Mouse (Mus musculus): Measurements from ENCODE around the gene Gm37240. TPM values are rescaled to one million over a fixed set of nuclear protein-coding genes. Genes with fewer than 3 reads are reported as not detected.

Gene Gm37240
- polyA plus RNA-seq, 1 experiment: not detected

DNA sequence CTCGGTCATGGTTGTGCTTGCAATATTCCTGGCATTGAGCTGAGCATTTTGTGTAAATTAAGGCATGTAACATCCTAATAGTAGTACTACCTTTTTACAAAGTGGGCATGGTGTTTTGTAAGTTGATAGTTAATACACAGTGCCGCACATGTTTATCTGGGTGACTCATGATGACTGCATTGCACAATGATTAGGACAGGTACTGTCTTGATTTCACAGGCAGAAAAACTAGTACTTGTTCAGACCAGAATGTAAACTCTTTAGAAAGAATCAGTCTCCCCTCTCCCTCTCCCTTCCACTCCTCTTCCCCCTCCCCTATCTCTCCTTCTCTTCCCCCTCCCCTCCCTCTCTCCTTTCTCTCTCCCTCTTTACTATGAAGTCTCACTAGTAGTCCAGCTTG lies 1284.6 kb downstream of the Gm37240 start:
- TF ChIP-seq CTCF (IDR thresholded peaks at IDR 0.05; ENCODE audit: insufficient read depth, low read depth, low read length): no peak
- no peak for TF ChIP-seq POLR2A (IDR thresholded peaks at IDR 0.05; ENCODE audit: insufficient read depth, low read depth, low read length)
- Histone ChIP-seq H3K27ac (ENCODE audit: insufficient read depth, low read depth, low read length) (no peak overlapping the region), H3K4me3 (ENCODE audit: insufficient read depth, low read depth, low read length) (no peak overlapping the region), H3K4me1 (ENCODE audit: control insufficient read depth, insufficient read depth, low read length) (no peaks in the 10 kb centered on the region)
- WGBS: 93% methylated on average over 2 of the region's 2 CpGs

DNA sequence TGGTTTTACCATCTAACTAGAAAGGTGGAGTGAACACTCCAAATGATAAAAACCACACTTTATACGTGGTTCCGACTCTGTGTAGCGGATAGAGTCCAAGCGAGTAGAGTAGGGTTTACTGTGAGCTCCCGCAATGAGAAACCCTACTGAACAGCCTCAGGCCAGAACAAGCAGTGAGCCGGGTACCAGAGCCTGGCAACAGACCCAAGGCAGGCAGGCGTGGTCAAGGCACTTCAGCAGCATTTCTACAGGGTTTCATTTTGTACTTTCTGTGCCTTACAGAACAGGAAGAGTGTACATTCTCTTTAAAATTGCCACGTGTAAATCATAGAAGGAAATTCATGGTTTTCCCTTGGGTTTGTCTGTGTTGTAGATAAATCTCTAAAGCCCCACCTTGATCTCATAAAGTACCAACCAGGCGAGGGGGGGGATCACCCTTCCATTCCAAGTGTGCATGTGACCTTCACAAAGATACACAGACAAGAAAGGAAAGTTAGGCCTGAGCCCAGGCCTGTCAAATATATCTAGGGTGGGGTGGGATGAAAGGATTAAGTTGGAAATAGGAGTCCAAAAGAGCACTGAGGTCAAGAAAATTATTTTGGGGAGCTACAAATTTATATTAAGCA lies 1285.3 kb downstream of the Gm37240 start:
- H3K4me3 ChIP-seq (ENCODE audit: insufficient read depth, low read depth, low read length): no peak overlapping the region
- H3K4me1 ChIP-seq (ENCODE audit: control insufficient read depth, insufficient read depth, low read length): no peaks in the 10 kb centered on the region; the same call in 1 of the 2 replicates
- H3K27ac ChIP-seq (ENCODE audit: insufficient read depth, low read depth, low read length): no peak overlapping the region
- 87% methylated on average over 9 of the region's 9 CpGs for WGBS
- TF ChIP-seq CTCF (IDR thresholded peaks at IDR 0.05; ENCODE audit: insufficient read depth, low read depth, low read length) (no peak), POLR2A (IDR thresholded peaks at IDR 0.05; ENCODE audit: insufficient read depth, low read depth, low read length) (no peak)

DNA sequence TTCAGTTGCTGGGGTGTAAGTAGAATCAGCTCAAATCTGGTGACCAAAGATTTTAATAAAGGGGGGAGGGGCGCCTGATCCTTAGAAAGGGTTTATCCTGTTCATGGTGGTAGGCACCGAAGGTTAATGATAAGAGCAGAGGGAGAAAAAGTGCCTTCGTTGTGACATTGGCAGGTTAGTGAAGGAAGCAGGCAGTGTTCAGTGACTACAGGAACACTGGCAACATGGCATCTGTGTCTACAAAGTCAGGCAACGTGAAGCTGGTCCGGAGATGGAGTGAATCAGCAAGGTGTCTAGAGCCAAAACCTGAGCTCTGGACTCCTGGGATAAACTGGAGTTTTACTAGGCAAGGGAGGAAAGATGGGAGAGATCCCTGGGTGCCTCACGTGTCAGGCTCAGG lies 1288.6 kb downstream of the Gm37240 start:
- TF ChIP-seq CTCF (IDR thresholded peaks at IDR 0.05; ENCODE audit: insufficient read depth, low read depth, low read length) (no peak), POLR2A (IDR thresholded peaks at IDR 0.05; ENCODE audit: insufficient read depth, low read depth, low read length) (no peak)
- H3K4me3 ChIP-seq (ENCODE audit: insufficient read depth, low read depth, low read length): no peak overlapping the region
- H3K27ac ChIP-seq (ENCODE audit: insufficient read depth, low read depth, low read length): no peak overlapping the region
- peaks cover 9% of the 10 kb centered on the region for H3K4me1 ChIP-seq (ENCODE audit: control insufficient read depth, insufficient read depth, low read length)
- WGBS: 96% methylated on average over 6 of the region's 6 CpGs

DNA sequence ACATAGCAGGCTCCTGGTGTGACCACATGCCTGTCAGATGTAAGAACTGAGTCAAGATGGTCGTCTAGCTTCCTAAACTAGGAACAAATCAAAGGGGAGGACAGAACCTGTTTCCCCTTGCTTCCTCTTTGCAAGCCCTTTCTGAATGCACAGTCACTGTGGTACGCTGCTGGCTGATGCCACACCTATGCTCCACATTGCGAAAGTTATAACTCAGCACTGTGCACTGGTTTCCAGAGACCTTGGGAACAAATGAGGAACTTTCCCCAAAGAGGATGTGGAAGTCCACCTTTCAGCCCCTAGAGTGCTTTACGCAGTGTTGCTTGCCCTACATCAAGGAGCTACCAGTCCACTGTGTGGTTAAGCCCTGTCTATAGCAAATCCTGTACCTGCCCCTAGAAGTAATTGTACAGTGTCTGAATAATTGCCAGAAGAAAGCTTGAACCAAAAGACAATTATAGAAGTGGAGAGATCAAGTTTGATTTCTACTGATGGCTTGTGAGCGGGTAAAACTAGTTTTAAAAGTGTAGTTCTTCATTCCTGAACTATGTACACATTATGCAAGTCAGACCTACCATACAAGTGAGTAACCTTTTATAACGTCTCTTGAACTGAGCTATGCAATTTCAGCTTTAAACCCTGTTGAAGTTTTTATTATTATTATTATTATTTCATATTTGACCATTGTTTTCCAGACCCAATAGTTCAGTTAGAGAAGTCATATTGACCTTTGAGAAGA lies 1289.2 kb downstream of the Gm37240 start:
- Histone ChIP-seq H3K27ac (ENCODE audit: insufficient read depth, low read depth, low read length) (no peak overlapping the region), H3K4me1 (ENCODE audit: control insufficient read depth, insufficient read depth, low read length) (peaks cover 9% of the 10 kb centered on the region), H3K4me3 (ENCODE audit: insufficient read depth, low read depth, low read length) (no peak overlapping the region)
- no peak for TF ChIP-seq CTCF (IDR thresholded peaks at IDR 0.05; ENCODE audit: insufficient read depth, low read depth, low read length)
- no peak for TF ChIP-seq POLR2A (IDR thresholded peaks at IDR 0.05; ENCODE audit: insufficient read depth, low read depth, low read length)
- 93% methylated on average over 6 of the region's 6 CpGs for WGBS

DNA sequence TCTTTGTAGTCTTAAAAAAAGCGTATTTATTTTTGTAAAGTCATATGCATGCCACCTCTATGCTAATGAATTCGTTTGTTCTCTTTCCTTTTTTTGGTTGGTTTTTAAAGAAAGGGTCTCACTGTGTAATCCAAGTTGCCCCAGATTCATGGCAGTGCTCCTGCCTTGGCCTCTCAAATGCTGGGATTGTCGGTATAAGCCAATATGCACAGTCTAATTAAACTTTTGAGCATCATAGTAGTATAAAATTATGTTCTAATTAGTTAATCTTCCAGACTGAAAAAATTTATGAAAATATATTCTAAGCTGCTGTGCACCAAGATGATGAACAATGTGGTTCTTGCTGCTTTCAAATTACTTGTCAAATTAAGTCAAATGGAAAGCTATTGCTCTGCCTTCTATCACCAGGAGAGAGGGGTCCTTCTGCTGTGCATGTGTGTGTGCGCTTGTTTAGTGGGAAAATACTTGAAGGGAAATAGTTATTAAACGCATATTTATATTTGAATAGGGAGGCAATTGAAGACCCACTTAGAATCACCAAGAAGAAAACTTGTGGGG lies 1291.6 kb downstream of the Gm37240 start:
- 25% methylated on average over 5 of the region's 5 CpGs for WGBS
- Histone ChIP-seq H3K4me3 (ENCODE audit: insufficient read depth, low read depth, low read length) (no peak overlapping the region), H3K4me1 (ENCODE audit: control insufficient read depth, insufficient read depth, low read length) (peaks cover 9% of the 10 kb centered on the region), H3K27ac (ENCODE audit: insufficient read depth, low read depth, low read length) (no peak overlapping the region)
- TF ChIP-seq CTCF (IDR thresholded peaks at IDR 0.05; ENCODE audit: insufficient read depth, low read depth, low read length) (no peak), POLR2A (IDR thresholded peaks at IDR 0.05; ENCODE audit: insufficient read depth, low read depth, low read length) (no peak)

DNA sequence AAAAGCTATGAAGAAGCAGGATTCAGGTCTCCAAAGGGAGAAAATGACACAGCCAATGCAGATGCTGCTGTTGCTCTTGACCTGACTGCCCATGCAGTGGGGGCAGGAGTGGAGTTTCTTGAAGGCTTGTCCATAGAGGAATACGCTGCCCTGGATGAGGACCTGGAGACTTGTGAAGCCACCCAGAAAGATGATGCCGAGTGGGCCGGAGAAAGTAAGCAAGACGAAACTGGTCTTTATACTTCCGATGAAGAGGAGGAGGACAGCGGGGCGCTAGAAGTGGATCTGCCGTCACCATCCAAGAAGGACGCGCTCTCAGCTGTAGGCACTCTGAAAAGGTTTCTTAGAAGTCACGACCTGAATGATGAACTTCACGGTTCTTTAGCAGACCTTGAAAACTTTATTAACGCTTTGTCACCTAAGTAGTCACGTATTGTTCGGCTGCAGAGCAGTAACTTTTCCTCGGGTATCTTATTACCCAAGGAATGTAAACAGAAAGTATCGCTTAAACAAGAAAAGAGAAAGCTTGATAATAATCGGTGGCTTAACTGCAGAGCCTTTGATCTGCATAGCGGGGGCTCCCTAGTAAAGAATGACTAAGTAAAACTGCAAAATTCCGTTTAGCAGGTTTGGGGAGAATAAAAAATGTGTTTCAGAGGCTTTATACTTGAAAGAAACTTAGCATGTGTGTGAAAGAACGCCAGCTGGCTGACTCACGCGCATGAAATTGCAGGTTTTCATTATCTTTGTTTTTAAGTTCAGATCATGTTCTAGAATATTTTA lies 1292.2 kb downstream of the Gm37240 start:
- no peak overlapping the region for H3K27ac ChIP-seq (ENCODE audit: insufficient read depth, low read depth, low read length)
- peak overlapping the region; percentile 25 for H3K4me3 ChIP-seq (ENCODE audit: insufficient read depth, low read depth, low read length)
- WGBS: 7% methylated on average over 23 of the region's 23 CpGs
- no peak for TF ChIP-seq CTCF (IDR thresholded peaks at IDR 0.05; ENCODE audit: insufficient read depth, low read depth, low read length)
- no peak for TF ChIP-seq POLR2A (IDR thresholded peaks at IDR 0.05; ENCODE audit: insufficient read depth, low read depth, low read length)
- peaks cover 9% of the 10 kb centered on the region for H3K4me1 ChIP-seq (ENCODE audit: control insufficient read depth, insufficient read depth, low read length)

DNA sequence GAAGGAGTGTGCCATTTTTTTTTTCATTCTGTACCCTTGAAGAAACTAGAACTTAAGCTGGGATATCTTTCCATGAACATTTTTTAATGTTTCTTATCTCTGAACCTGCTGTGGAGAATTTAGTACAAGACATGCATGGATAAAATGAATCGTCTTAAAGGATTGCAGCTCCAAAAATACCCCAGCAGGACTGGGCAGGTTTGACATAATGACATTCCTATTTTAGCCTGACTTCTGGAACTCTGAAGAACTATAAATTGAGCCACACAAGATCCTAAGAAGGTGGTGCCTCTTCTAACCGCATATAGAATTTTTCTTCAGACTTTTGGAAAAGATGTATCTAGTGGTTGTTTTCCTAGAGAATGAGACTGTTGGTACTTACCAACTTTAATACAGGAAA lies 1294.0 kb downstream of the Gm37240 start, which contains the start of gene Tigd4:
Gene Tigd4, plus strand, starts transcription at position 301 of the 400 bp plus-strand sequence.
- Histone ChIP-seq H3K4me1 (ENCODE audit: control insufficient read depth, insufficient read depth, low read length) (peaks cover 9% of the 10 kb centered on the region), H3K4me3 (ENCODE audit: insufficient read depth, low read depth, low read length) (no peak within 1 kb of the TSS), H3K27ac (ENCODE audit: insufficient read depth, low read depth, low read length) (no peak within 1 kb of the TSS)
- 84% methylated on average over 2 of the region's 2 CpGs for WGBS
- TF ChIP-seq CTCF (IDR thresholded peaks at IDR 0.05; ENCODE audit: insufficient read depth, low read depth, low read length) (no peak), POLR2A (IDR thresholded peaks at IDR 0.05; ENCODE audit: insufficient read depth, low read depth, low read length) (no peak)

DNA sequence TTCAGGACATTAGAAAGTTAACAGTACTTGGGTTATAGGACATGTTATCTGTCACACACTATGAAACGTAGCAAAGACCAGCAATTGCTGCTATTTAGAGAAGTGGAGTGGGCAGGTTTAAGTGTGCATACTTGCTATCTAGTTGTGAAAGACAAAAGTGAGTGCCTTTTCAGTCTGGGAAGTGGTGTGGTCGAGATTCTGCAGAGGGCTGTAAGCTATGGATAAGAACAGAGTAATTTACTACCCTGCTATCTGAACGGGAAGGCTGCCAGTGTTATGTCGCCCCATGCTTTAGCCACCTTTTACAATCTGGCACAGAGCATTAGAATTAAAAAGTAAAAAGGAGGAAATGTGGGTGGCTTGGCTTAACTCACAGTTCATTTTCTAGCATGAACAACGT lies 1300.6 kb downstream of the Gm37240 start:
- Histone ChIP-seq H3K4me1 (ENCODE audit: control insufficient read depth, insufficient read depth, low read length) (no peaks in the 10 kb centered on the region; the same call in 1 of the 2 replicates), H3K4me3 (ENCODE audit: insufficient read depth, low read depth, low read length) (no peak overlapping the region), H3K27ac (ENCODE audit: insufficient read depth, low read depth, low read length) (no peak overlapping the region)
- WGBS: 24% methylated on average over 5 of the region's 5 CpGs
- TF ChIP-seq POLR2A (IDR thresholded peaks at IDR 0.05; ENCODE audit: insufficient read depth, low read depth, low read length) (no peak), CTCF (IDR thresholded peaks at IDR 0.05; ENCODE audit: insufficient read depth, low read depth, low read length) (no peak)

Data from olfactory bulb, adult 2 months (tissue).